Mouse (Mus musculus) bone marrow macrophage, adult 2 months (primary cell): ENCODE results near the gene Abcb11.
"Not testable (repeated sequence)": the region's sequence is repeated elsewhere in the genome, so short reads cannot be mapped to it uniquely, and the experiment has no call there.

Experiments
- CTCF ChIP-seq: IDR thresholded peaks from 2 replicates; pipeline ENCODE4 v1.5.1; 2012; ENCODE audit warnings: low read depth, mild to moderate bottlenecking, low read length, moderate library complexity
- POLR2A ChIP-seq: IDR thresholded peaks from 2 replicates; pipeline ENCODE4 v1.6.1; 2012; ENCODE audit warnings: mild to moderate bottlenecking, low read depth, low read length, borderline replicate concordance

DNA sequence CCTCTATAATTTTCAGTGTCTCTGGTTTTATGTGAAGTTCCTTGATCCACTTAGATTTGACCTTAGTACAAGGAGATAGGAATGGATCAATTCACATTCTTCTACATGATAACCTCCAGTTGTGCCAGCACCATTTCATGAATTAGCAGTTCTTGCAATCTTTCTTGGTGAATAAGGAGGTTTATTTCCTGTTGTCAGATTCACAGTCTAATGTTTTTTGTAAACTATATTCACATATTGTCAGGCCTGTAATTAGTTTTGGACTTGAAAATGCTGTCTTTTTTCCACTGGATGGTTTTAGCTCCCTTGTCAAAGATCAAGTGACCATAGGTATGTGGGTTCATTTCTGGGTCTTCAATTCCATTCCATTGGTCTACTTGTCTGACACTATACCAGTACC lies 13.0 kb upstream of the Abcb11 start:
- TF ChIP-seq CTCF, POLR2A: not testable (repeated sequence)
